Mouse (Mus musculus) cerebellum, adult 11 months (tissue): Measurements from ENCODE around the gene Mier3.

Experiments
- DNase-seq: peaks from one replicate; pipeline ENCODE4 v3.0.0; 2022

Gene Mier3

DNA sequence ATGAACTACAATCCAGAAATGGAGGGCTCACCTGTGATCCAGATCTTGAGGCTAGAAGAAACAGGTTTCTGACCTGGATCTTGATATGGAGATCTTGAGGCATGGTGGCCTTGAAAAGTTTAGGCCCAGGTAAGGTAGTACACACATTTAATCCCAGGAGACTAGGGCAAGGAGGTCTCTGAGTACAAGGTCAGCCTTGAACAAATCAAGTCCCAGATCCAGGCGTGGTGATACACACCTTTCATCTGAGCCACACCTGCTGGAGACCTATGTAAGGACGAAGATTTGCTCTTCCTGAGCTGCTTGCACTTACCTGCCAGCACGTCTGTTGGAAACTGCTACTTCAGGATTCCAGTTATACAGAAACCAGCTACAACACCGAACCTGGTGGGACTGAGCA is at the start of gene Mier3:
TSS of gene Mier3 (plus strand) at position 301 of the 400 bp plus-strand sequence.
- DNase-seq, result no peak

- no peak for DNase-seq
Measured at GRCm38 (mm10) chr13:111634163-111635160, 46.3 kb upstream of the Mier3 start.

DNA sequence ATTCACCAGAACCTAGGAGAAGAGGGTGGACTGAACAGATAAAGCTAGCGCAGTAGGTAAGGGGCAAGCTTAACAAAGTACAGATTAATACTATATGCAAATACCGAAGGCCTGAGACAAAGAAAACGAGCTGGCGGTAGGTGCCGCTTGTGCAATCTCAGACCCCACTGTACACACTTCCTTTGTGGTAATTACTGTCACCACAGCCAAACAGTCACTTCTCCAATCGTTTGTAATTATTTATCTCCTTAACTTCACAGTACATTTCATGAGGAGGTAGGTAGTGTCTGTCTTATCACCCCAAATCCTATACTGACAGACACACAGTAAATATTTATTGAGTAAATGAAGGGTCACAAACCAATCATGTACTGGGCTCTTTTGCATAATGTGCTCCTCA is 40.5 kb upstream of the Mier3 start:
- no peak for DNase-seq

- no peak for DNase-seq
Measured at GRCm38 (mm10) chr13:111643636-111644035, 37.1 kb upstream of the Mier3 start.

DNA sequence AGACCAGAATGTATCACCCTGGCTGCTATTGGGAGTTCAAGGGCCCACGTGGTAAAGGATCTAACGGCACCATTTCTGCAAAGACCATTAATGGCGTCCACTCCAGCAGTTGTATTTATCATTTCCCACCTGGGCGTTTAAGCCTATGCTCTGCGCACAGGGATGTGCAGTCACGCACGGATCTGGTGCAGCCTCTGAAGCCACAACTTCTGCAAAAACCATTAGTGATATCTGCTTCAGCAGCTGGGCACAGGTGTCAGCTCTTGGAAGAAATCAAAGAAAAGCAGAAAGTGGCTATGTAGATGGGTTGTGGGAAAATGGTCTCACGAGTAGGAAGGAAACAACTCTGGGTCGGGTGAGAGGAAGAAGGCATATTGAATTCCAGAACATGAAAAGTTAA is 34.6 kb upstream of the Mier3 start:
- no peak for DNase-seq

DNA sequence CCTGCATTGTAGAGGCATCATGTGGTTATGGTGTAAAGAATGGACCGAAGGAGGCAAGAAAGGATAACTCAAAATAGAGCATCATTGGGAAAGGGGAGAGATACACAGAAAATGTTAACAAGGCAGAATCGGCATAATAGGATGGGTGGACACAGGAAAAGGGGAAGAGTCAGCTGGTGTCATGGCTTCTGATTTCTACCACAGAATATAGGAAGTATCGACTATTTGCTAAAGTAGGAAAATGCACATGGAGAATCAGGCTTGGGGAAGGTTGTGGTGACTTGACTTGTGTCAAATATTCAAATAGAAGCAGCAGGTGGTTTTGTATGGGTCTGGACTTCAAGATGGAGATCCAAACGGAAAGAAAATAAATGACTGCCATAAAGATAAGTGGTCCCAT is 33.5 kb upstream of the Mier3 start:
- no peak for DNase-seq

GRCm38 (mm10) chr13:111651020-111651419 is 29.8 kb upstream of the Mier3 start:
- no peak for DNase-seq

- DNase-seq, result no peak
Measured at GRCm38 (mm10) chr13:111655273-111655672, 25.5 kb upstream of the Mier3 start.

DNA sequence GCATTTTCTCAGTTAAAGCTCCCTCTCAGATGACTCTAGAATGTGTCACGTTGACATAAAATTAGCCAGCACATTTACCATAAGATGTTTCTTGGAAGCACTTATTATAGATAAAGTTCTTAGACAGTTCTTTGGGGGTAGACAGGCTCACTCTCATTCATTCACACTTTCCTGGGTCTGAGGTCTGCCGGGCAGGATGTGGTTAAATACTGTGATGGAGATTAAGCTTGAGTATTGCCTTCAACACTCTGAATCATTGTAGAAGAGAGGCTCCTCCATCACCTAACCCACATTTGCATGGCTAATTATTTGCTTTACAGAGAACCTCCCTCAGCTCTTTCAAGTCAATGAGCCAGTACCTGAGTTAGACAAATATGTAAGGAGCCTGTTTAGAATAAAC is 24.9 kb upstream of the Mier3 start:
- no peak for DNase-seq

GRCm38 (mm10) chr13:111656309-111656708 is 24.5 kb upstream of the Mier3 start:
- DNase-seq, result no peak

GRCm38 (mm10) chr13:111656769-111657168 is 24.0 kb upstream of the Mier3 start:
- no peak for DNase-seq

- no peak for DNase-seq
Measured at GRCm38 (mm10) chr13:111658501-111659280, 22.1 kb upstream of the Mier3 start.

GRCm38 (mm10) chr13:111659430-111659829 is 21.3 kb upstream of the Mier3 start:
- no peak for DNase-seq

DNA sequence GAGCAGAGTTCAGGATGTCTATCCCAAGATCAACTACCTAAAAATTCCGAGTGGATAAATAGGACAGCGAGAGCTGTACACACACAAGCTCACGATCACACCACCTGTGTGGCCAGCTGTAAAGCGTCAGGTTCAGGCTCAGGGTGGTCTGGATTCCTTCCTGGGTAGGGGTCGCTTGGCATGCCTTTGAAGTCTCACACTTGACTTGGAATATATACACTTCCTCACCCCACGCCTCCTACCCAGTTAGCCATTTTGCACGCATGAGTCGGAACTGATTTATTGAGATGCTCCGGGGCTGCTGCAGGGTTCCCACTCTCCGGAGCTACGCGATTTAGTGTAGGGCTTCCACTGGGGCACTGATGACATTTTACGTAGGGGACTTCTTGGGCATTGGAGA is 20.7 kb upstream of the Mier3 start:
- no peak for DNase-seq

DNA sequence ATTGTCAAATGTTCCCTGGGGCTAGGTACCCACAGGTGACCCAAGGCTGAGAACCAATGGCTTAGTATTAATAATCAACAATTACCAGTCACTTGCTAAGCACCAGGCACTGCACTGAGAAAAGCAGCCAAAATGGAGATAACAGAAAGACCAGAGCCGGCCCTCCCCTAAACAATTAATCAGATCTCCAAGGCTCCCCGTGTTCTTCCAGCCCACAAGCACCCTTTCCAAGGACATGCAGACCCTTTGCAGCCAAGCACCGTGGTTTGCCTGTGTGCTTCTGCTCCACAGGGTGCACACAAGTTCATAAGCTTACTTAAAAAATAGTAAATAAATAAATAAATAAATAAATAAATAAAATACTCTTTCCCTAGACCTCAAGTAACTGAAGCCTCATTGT is 20.2 kb upstream of the Mier3 start:
- no peak for DNase-seq

- no peak for DNase-seq
Measured at GRCm38 (mm10) chr13:111668016-111668415, 12.8 kb upstream of the Mier3 start.

- DNase-seq, result no peak
Measured at GRCm38 (mm10) chr13:111676841-111677240, 3.9 kb upstream of the Mier3 start.

GRCm38 (mm10) chr13:111684056-111684625 is 3.4 kb downstream of the Mier3 start:
- DNase-seq, result no peak

DNA sequence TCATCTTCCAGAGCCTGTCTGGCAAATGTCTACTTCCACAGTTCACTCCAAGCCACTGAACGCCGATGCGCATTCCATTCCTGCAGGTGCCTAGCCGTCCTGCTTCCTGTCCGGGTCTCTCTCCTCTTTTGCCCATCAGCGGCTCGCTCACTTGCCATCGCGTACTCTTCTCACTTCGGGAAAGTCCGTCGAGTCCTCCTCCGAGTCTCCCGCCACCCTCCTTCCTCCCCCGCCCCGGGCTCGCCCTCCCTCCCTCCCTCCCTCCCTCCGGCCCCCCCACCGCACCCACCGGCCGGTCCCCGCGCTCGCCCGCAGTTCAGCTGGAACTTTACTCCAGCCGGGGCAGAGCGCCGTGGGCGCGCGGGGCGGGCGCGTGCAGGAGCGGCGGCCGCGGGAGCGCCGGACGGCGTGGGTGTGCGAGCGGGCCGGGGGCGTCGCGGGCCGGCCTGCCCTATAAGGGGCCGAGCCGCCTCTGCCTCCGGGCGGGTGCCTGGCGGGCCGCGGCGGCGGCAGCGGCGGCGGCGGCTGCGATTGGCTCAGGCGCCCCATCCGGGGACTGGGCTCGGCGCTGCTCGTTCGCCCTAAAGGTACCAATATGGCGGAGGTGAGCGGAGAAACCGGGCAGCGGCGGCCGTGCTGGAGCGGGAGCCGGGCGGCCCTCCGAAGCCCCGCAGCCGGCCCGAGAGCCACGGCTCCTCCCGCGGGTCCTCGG is 5.1 kb downstream of the Mier3 start:
- peak; percentile 81 for DNase-seq

DNA sequence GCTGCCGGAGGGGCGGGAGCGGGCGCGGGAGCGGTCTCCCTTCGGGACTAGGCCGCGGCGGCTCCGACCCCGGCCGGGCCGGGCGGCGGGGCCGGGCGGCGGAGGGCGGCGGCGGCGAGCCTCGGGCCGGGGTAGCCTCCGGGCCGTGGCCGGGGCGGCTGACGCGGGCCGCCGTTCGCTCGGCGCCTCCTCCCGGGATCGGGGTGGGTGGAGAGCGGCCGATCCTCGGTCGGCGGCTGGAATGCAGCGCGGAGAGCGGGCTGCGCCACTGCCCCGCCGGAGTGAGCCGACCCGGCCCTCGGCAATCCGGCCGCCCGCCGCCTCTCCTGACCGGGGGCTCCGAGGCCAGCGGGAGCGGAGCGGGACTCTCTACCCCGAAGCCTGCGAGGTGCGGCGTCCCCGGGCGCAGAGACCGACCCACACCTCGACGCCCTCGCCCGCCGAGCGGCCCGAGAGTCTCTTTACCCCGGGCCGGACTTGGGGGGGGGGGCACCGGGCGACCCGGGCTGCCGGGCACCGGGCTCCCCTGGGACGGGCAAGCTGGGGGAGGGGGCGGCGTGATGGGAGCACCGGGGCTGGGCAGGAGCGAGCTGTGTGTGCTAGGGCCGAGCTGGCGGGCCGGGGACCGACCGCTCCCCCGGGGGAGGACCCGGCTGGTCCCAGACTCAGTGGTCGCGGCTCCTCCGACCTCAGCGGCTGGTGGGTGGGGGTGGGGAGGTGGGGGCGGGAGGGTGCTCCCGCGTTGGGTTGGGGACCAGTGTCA is 5.9 kb downstream of the Mier3 start:
- DNase-seq, result peak; percentile 21

DNA sequence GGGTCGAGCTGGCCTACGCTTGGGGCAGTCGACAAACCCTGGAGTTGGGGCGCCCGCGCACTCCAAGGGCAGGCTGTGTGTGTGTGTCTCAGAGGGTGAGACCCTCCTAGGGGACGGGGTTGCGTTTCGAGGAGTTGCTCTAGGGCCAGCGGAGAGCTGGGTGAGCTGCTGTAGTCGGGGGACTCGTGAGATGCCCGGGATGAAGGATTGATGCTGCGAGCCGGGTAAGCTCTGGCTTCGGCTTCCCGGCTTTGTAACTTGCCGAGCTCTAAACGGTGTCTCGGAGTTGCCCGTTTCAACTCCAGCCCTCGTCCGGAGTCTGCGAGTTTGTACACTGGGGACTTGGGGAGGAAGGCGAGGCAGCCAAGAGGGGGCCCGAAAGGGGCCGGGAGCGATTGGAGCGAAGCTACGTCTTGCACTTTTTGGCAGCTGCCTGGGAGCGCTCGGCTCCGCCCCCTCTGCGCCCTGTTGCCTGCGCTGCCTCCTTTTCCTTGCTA is 6.6 kb downstream of the Mier3 start:
- peak; percentile 34 for DNase-seq

GRCm38 (mm10) chr13:111703396-111703795 is 22.6 kb downstream of the Mier3 start:
- DNase-seq, result no peak
